Mouse (Mus musculus): ENCODE results near the gene Ccnd3.
"Not testable (repeated sequence)": the region's sequence is repeated elsewhere in the genome, so short reads cannot be mapped to it uniquely, and the experiment has no call there.

The Ccnd3 gene

DNA sequence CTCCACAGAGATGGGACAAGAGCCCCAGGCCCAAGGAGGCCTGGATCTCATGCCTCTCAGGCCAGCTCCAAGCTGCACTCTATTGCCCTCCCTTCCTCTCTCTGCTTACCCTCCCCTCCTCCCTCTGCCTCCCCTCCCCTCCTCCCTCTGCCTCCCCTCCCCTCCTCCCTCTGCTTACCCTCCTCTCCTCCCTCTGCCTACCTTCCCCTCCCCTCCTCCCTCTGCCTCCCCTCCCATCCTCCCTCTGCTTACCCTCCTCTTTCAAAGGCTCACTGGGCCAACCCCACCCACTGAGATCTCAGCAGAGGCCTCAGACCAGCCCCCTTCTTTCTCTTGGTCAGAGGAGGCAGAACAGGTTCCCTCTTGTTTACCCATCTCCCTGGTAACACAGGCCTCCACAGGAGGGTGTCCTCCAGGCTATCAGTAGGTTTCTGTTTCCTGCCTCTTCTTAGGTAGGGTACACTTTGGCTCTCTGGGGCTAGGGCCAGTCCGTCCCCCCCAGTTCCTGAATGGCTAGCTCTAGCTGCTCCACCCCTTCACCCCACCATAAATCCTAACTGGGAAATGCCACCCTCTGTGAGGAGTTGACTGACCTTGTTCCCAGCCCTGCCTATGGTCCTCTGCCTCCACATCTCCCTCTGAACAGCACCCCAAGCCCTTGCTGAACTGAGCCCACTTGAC lies 20.5 kb upstream of the Ccnd3 start:
- no peak for DNase-seq

DNA sequence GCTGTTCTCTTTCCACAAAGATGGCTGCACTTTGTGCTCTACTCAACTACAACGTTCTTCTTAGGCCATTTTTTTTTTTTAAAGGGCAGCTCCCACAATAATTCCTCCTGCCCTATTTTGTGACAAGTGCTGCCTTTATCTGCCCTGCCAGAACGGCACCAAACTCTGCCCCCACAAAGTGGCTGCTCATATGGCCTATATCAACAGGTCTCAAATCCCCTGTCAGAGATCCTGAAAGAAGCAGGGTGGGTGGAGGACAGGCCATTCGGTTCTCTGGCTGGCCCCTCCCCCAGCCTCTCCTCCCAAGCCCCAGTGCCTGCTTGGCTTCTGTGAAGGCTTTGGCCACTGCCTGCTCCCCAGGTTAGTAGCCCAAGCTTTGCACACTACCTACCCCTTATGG lies 19.9 kb upstream of the Ccnd3 start:
- no peak for DNase-seq

DNA sequence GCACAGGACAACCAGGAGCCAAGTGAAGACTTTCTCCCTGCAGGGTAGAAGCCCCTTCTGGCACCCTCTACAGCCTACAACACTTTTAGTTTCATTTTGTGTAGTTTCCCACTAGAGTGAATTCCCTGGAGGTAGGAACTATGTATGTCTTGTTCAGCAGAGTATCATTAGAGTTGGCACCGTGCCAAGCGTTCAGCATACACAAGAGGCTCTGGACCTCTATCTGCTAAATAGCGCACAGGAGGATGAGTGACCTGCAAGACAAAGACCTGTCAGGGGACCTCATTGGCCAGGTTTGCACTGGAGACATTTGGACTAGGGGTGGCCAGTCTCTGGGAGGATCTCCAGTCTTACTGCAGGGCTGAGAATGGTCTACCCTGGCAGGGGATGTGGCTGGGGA lies 19.1 kb upstream of the Ccnd3 start:
- DNase-seq: no peak

DNA sequence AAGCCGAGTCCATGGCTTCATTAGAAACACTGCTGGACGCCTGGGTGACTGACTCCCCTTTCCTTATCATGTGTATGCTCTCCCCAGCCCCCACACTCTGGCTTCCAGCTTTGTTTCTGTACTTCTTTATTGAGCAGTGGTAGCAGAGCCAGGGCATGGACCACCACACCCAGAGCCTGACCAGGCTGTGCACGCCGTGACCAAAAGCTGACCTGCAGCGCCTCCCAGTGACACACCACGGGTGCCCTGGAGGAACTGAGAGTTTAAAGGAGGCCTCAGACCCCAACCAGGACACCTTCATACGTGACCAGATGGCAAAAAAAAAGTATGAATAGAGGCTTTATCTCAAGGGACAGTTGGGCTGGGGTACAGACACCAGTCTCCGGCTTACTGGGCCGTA lies 14.1 kb upstream of the Ccnd3 start:
- no peak for DNase-seq

DNA sequence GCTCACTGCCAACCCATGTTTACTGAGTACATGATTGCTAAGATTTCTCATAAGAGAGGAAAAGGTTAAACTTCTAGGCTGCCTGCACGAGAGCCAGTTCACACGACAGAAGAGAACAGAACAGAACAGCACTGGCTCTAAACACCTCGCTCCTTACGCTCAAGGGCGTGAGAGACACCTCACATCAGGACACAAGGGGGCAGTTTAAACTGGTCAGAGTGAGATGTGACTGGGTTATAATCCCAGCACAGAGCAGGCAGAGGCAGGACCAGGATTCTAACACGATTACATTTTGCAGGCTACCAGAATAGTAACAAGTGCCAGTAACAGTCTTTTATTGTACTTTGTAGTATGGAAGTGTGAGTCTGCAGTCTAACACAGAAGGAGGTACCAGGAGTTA lies 12.1 kb upstream of the Ccnd3 start:
- no peak for DNase-seq

GRCm38 (mm10) chr17:47493653-47494052 lies 11.2 kb upstream of the Ccnd3 start:
- no peak for DNase-seq

DNA sequence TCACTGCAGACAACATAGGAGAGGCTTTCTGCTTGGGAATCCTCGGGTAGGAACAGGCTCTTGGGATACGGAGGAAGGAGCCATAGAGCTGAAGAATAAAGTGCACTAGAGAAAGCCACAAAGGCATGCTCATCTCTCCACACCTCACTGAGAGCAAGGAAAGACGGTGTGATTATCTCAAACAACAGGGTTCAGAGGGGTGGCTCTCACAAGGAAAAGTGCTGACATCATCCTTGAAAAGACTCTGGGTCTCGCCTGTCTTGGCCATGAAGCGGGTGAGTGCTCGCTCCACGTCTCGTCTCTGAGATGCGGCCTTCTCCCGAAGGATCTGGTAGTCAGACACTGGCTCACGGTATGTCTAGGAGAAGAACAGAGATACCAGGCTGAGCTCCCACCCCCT lies 10.7 kb upstream of the Ccnd3 start:
- no peak for DNase-seq

DNA sequence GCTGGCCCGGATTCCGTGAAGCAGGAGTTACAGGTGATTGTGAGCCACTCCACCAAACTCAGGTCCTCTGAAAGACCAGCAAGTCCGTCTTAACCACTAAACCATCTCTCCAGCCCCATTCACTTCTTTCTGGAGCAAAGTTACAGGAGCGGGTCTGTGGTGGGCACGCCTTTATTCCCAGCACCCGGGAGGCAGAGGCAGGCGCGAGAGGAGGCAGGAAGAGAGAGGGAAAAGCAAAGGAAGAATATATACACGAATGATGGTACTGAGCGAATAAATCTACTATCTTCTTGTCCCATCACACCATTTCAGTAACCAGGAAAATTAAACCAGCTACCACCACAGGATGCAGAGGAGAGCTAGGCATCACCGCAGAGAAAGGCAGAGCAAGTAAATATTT lies 3.3 kb upstream of the Ccnd3 start:
- DNase-seq: no peak

DNA sequence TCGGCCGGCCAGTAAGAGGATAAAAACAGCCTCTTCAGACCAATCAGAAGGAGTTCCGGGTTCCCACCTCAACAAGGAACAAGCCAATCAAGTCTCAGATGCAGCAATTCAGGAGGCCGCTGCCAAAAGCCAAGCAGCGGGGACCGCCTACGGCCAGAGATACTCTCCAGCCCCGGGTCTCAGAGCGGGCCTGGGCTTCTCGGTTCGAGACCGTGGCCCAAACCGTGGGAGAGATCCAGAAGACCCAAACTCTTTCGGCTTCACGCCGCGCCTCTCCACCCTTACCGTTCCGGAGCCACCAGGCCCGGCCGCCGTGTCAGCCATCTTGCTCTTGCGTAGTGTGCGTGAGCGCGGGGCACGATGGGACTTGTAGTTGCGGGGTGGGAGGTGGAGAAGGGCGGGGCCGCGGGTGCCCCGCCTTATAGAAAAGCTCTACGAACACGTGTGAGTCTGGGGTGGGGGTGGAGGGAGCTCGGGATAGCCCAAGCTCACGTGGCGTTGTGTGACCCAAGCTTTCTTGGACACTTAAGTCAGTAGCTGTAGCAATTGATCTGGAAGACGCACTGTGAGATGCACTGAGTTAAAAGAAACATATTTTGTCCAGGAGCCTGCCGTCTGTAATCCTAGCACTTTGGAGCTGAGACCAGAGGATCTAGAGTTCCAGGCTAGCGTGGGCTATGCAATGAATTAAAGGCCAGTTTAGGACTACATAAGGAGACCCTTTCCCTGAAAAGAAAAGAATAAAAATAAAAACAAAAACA lies 2.7 kb upstream of the Ccnd3 start, which contains the start of gene Taf8:
TSS of gene Taf8 (minus strand) at position 347 of the 761 bp plus-strand sequence.
- DNase-seq: peak; percentile 95 to 97

DNA sequence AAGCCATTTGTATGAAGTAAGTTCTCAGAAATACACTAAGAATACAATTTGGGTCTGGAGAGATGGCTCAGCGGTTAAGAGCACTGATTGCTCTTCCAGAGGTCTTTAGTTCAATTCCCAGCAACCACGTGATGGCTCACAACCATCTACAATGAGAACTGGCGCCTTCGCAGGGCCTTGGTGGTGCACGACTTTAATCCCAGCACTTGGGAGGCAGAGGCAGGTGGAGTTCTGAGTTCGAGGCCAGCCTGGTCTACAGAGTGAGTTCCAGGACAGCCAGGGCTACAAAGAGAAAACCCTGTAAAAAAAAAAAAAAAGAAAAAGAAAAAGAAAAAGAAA lies 2.2 kb upstream of the Ccnd3 start:
- not testable (repeated sequence) for DNase-seq

DNA sequence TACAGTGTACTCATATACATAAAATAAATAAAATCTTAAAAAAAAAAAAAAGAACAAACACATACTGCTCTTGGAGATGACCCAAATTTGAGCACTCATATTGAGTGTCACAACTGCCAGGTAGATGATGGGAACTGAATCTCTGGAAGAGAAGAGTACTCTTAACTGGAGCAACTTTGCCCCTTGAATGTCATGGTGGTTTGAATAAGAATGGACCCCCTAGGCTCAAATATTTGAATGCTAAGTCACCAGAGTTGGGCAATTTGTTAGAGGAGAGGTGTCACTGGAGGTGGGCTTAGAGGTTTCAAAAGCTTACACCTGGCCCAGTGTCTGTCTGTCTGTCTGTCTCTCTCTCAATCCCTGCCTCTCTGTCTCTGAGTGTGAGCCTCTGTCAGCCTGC lies 1.2 kb upstream of the Ccnd3 start:
- no peak for DNase-seq

DNA sequence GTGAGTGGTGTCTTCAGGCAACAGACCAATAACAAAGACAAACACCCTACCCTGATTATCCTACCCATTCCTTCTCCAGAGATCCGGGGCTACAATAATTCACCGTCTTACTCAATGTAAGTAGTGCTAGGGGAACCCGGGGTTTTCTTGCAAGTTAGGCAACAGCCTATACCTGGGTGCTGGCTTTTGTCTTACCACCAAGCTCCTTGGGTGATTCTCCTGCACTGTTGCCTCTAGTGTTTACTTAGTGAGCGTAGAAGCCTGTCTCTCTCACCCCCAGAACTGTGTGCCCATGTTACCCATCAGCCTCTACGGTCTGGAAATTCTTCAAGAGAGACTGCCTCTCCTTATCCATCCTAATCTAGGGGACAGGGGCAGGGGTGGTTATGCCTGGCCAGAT lies 623 bp upstream of the Ccnd3 start:
- DNase-seq: no peak

DNA sequence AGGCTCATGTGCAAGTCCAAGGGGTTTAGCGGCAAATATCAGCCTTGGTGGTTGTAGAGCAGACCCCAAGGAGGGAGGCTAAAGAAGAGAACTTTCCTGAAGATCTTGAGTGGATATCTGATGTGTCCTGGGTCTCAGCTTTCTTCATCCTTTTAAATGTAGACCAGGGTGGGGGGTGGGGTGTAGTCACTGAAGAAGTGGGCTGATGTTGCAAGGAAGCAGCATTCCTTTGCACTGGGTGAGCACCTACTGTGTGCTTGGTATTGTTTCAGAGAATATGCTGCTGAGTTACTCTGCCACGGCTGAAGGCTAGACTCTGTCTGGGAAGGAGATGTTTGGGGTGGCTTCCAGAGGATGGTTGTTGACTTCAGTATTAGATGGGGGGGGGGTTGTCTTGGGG lies 715 bp downstream of the Ccnd3 start:
- no peak for DNase-seq

DNA sequence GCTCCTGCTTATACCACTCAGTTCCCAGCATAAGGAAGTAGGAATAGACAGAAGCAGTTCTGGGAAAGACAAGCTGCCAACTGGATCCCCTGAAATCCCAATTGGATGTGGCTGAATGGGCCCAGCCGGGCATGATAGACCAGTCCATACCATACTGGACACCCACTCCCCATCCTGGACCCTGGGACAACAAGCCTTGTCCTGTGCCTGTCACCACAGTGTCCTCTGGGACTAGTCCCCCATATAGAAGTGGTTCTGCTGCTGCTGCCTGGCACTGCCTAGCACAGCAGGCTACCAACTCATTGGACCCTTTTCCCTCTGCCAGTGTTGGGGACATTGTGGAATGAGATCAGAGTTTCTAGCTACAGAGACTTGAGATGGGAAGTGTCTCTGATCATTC lies 1.2 kb downstream of the Ccnd3 start:
- DNase-seq: no peak

DNA sequence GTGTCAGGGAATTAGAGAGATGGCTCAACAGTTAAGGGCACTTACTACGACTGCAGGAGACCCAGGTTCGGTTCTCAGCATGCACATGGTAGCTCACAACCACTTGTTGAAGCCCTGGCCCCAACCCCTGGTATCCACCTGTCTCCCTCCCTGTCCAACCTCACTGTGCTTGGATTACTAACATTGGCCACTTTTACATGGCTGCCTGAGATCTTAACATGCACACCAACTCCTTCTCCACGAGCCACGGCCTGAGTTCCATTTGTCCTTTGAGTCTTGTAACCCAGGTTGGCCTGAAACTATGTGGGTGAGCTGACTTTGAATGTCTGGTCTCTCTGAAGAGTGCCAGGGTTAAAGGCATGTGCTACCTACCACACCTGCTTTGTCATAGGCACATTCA lies 1.8 kb downstream of the Ccnd3 start:
- no peak for DNase-seq

DNA sequence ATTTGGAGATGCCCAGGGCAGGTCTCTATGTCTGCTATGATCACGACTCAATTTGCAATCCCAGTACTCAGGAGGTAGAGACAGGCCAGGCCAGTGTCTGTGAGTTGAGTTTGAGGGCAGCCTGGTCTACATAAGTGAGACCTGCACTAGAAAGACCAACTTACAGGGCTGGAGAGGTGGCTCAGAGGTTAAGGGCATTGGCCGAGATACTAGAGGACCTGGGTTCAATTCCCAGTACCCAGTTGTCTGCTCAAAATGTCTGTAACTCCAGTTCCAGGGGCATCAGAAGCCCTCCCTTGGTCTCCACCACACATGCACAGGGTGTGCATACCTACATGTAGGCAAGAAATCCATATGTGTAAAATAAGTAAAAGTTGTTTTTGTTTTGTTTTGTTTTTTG lies 2.7 kb downstream of the Ccnd3 start:
- DNase-seq: no peak

GRCm38 (mm10) chr17:47508012-47508608 lies 3.3 kb downstream of the Ccnd3 start:
- peak in 1 of 2 experiments; percentile 36 for DNase-seq

- no peak for DNase-seq
Measured at GRCm38 (mm10) chr17:47509031-47509705, 4.3 kb downstream of the Ccnd3 start.

- peak; percentile 85 to 90 for DNase-seq
Measured at GRCm38 (mm10) chr17:47511111-47512020, 6.5 kb downstream of the Ccnd3 start.

GRCm38 (mm10) chr17:47512956-47513775 lies 8.3 kb downstream of the Ccnd3 start:
- no peak for DNase-seq

- no peak for DNase-seq
Measured at GRCm38 (mm10) chr17:47515180-47515844, 10.5 kb downstream of the Ccnd3 start.

Measured in cerebellum, postnatal 25 days (tissue).